Mouse (Mus musculus): Measurements from ENCODE around the gene Ccdc126. TPM values are rescaled to one million over a fixed set of nuclear protein-coding genes. Genes with fewer than 3 reads are reported as not detected.
"Not testable (repeated sequence)": the region's sequence is repeated elsewhere in the genome, so short reads cannot be mapped to it uniquely, and the experiment has no call there.

Gene Ccdc126
- polyA plus RNA-seq, 1 experiment: 4.0 TPM

GRCm38 (mm10) chr6:49275296-49275695 lies 43.8 kb upstream of the Ccdc126 start:
- H3K4me3 ChIP-seq (ENCODE audit: low read depth, low read length): no peak overlapping the region
- H3K27me3 ChIP-seq (ENCODE audit: control insufficient read depth, insufficient read depth, low read length, poor library complexity, severe bottlenecking): no peaks in the 10 kb centered on the region
- H3K36me3 ChIP-seq (ENCODE audit: control insufficient read depth, insufficient read depth, low read length, poor library complexity, severe bottlenecking): no peaks in the 10 kb centered on the region
- no peak for TF ChIP-seq POLR2A (IDR thresholded peaks at IDR 0.05; ENCODE audit: insufficient read depth, low read length)
- TF ChIP-seq CTCF (IDR thresholded peaks at IDR 0.05; ENCODE audit: low read depth, low read length): no peak
- no peak overlapping the region for H3K9ac ChIP-seq (ENCODE audit: low read depth, poor library complexity, severe bottlenecking)
- no peaks in the 10 kb centered on the region for H3K4me1 ChIP-seq (ENCODE audit: control insufficient read depth, insufficient read depth, low read length)
- peak overlapping the region; percentile 95 for H3K27ac ChIP-seq (ENCODE audit: insufficient read depth, low read length)
- H3K9me3 ChIP-seq (replicated peaks; ENCODE audit: control insufficient read depth, insufficient read depth, low read length, poor library complexity, severe bottlenecking): peaks cover 48% of the 10 kb centered on the region

DNA sequence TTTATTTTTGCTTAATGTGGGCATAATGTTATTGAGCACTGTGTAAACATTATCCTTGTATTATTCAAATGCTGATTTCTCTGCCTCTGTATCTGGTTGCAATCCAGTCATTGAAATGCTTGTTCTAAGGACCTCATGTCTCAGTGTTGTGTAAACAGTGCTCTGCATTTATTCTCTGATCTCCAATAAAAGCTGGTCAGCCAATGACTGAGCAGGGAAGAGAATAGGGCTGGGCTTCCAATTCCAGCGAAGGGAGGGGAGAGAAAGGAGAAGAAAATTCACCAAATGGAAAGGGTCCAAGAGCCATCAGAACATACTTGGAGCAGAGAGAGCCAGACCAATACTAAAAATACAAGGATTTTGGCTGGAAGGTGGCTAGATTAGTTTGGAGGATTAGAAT lies 38.1 kb upstream of the Ccdc126 start:
- no peak overlapping the region for H3K4me3 ChIP-seq (ENCODE audit: low read depth, low read length)
- no peak overlapping the region for H3K9ac ChIP-seq (ENCODE audit: low read depth, poor library complexity, severe bottlenecking)
- TF ChIP-seq CTCF (IDR thresholded peaks at IDR 0.05; ENCODE audit: low read depth, low read length) (no peak), EP300 (IDR thresholded peaks at IDR 0.05; ENCODE audit: insufficient read depth, low read depth, low read length) (no peak), POLR2A (IDR thresholded peaks at IDR 0.05; ENCODE audit: insufficient read depth, low read length) (no peak)

GRCm38 (mm10) chr6:49282122-49282521 lies 37.0 kb upstream of the Ccdc126 start:
- H3K9ac ChIP-seq (ENCODE audit: low read depth, poor library complexity, severe bottlenecking): no peak overlapping the region
- H3K9me3 ChIP-seq (replicated peaks; ENCODE audit: control insufficient read depth, insufficient read depth, low read length, poor library complexity, severe bottlenecking): peaks cover 22% of the 10 kb centered on the region
- H3K36me3 ChIP-seq (ENCODE audit: control insufficient read depth, insufficient read depth, low read length, poor library complexity, severe bottlenecking): no peaks in the 10 kb centered on the region
- H3K27ac ChIP-seq (ENCODE audit: insufficient read depth, low read length): no peak overlapping the region
- H3K27me3 ChIP-seq (ENCODE audit: control insufficient read depth, insufficient read depth, low read length, poor library complexity, severe bottlenecking): no peaks in the 10 kb centered on the region
- H3K4me1 ChIP-seq (ENCODE audit: control insufficient read depth, insufficient read depth, low read length): no peaks in the 10 kb centered on the region
- H3K4me3 ChIP-seq (ENCODE audit: low read depth, low read length): no peak overlapping the region
- TF ChIP-seq CTCF (IDR thresholded peaks at IDR 0.05; ENCODE audit: low read depth, low read length): no peak
- TF ChIP-seq EP300 (IDR thresholded peaks at IDR 0.05; ENCODE audit: insufficient read depth, low read depth, low read length): no peak
- no peak for TF ChIP-seq POLR2A (IDR thresholded peaks at IDR 0.05; ENCODE audit: insufficient read depth, low read length)

More for the DNA sequence above, 38.1 kb upstream of the Ccdc126 start:
- Histone ChIP-seq H3K27me3 (ENCODE audit: control insufficient read depth, insufficient read depth, low read length, poor library complexity, severe bottlenecking) (no peaks in the 10 kb centered on the region), H3K9me3 (replicated peaks; ENCODE audit: control insufficient read depth, insufficient read depth, low read length, poor library complexity, severe bottlenecking) (peaks cover 33% of the 10 kb centered on the region), H3K4me1 (ENCODE audit: control insufficient read depth, insufficient read depth, low read length) (no peaks in the 10 kb centered on the region), H3K36me3 (ENCODE audit: control insufficient read depth, insufficient read depth, low read length, poor library complexity, severe bottlenecking) (no peaks in the 10 kb centered on the region), H3K27ac (ENCODE audit: insufficient read depth, low read length) (no peak overlapping the region)

DNA sequence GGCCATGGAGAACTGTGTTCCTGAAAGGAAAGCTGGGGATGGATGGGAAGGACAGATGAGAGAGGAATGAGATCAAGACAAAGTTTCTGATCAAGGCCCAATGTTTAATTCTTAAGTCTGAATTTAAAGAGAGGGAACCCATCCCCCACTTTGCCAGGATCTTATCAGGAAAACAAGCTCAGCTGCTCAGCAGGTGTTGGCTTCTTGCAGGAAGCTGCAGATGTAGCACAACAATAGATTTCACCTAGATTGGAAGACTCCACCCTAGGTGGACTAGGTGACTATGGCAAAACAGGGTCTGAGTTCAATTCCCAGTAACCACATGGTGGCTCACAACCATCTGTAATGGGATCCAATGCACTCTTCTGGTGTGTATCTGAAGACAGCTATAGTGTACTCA lies 20.8 kb upstream of the Ccdc126 start:
- peaks cover 4% of the 10 kb centered on the region; the same call in 1 of the 2 replicates for H3K9me3 ChIP-seq (replicated peaks; ENCODE audit: control insufficient read depth, insufficient read depth, low read length, poor library complexity, severe bottlenecking)
- H3K9ac ChIP-seq (ENCODE audit: low read depth, poor library complexity, severe bottlenecking): no peak overlapping the region
- H3K36me3 ChIP-seq (ENCODE audit: control insufficient read depth, insufficient read depth, low read length, poor library complexity, severe bottlenecking): no peaks in the 10 kb centered on the region
- no peaks in the 10 kb centered on the region for H3K27me3 ChIP-seq (ENCODE audit: control insufficient read depth, insufficient read depth, low read length, poor library complexity, severe bottlenecking)
- no peak overlapping the region for H3K4me3 ChIP-seq (ENCODE audit: low read depth, low read length)
- peaks cover 8% of the 10 kb centered on the region for H3K4me1 ChIP-seq (ENCODE audit: control insufficient read depth, insufficient read depth, low read length)
- H3K27ac ChIP-seq (ENCODE audit: insufficient read depth, low read length): peak overlapping the region; percentile 81
- no peak for TF ChIP-seq CTCF (IDR thresholded peaks at IDR 0.05; ENCODE audit: low read depth, low read length)
- TF ChIP-seq POLR2A (IDR thresholded peaks at IDR 0.05; ENCODE audit: insufficient read depth, low read length): no peak
- TF ChIP-seq EP300 (IDR thresholded peaks at IDR 0.05; ENCODE audit: insufficient read depth, low read depth, low read length): no peak

GRCm38 (mm10) chr6:49314821-49315220 lies 4.3 kb upstream of the Ccdc126 start:
- not testable (repeated sequence) for H3K36me3 ChIP-seq (ENCODE audit: control insufficient read depth, insufficient read depth, low read length, poor library complexity, severe bottlenecking); H3K27me3 ChIP-seq (ENCODE audit: control insufficient read depth, insufficient read depth, low read length, poor library complexity, severe bottlenecking); H3K9me3 ChIP-seq (replicated peaks; ENCODE audit: control insufficient read depth, insufficient read depth, low read length, poor library complexity, severe bottlenecking); H3K9ac ChIP-seq (ENCODE audit: low read depth, poor library complexity, severe bottlenecking); H3K27ac ChIP-seq (ENCODE audit: insufficient read depth, low read length); H3K4me1 ChIP-seq (ENCODE audit: control insufficient read depth, insufficient read depth, low read length); H3K4me3 ChIP-seq (ENCODE audit: low read depth, low read length)

DNA sequence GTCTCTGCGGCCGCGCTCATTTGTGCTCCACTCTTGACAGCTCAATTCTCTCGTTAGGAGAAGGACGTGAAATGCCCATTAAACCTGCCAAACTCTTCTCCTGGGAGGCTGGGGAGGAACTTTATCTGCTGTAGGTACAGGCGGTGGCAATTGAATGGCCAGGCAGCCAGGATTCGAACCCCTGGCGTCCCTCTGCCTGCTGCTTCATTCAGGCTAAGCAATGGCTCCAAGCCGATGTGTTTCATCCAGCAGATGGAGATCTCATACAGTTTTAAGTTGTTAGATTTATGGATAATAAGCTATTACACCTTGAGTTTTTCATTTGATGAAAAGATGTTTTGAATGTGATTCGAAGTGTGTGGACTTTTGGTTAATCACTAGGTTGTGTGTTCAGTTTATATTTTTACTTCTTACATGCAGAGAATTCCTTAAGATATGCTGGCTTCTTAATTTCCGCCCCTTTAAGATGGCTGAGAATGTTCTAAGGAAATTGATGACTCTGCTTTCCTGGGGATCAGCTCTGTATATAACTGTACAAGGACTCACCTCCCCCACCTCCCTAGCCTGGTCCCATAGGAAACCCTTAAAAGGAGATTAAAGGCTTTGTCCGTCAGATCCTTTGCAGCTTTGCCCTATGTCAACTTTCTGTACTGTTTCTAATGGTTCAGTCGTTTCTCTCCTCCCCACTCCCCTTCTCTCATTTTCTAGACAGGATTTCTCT lies 681 bp downstream of the Ccdc126 start:
- Histone ChIP-seq H3K4me1 (ENCODE audit: control insufficient read depth, insufficient read depth, low read length) (no peaks in the 10 kb centered on the region), H3K27me3 (ENCODE audit: control insufficient read depth, insufficient read depth, low read length, poor library complexity, severe bottlenecking) (no peaks in the 10 kb centered on the region), H3K9me3 (replicated peaks; ENCODE audit: control insufficient read depth, insufficient read depth, low read length, poor library complexity, severe bottlenecking) (no peaks in the 10 kb centered on the region), H3K27ac (ENCODE audit: insufficient read depth, low read length) (peak overlapping the region; percentile 28; the same call in 1 of the 2 replicates), H3K36me3 (ENCODE audit: control insufficient read depth, insufficient read depth, low read length, poor library complexity, severe bottlenecking) (no peaks in the 10 kb centered on the region), H3K9ac (ENCODE audit: low read depth, poor library complexity, severe bottlenecking) (peak overlapping the region; percentile 51), H3K4me3 (ENCODE audit: low read depth, low read length) (peak overlapping the region; percentile 81)
- TF ChIP-seq CTCF (IDR thresholded peaks at IDR 0.05; ENCODE audit: low read depth, low read length) (no peak), EP300 (IDR thresholded peaks at IDR 0.05; ENCODE audit: insufficient read depth, low read depth, low read length) (no peak), POLR2A (IDR thresholded peaks at IDR 0.05; ENCODE audit: insufficient read depth, low read length) (no peak)
